Mouse (Mus musculus): ENCODE results near the gene Olfr982. TPM values are rescaled to one million over a fixed set of nuclear protein-coding genes. Genes with fewer than 3 reads are reported as not detected.

The Olfr982 gene
- polyA plus RNA-seq (2012; ENCODE audit: low replicate concordance), result not detected in 2 replicates

GRCm38 (mm10) chr9:40073529-40073928, at the start of gene Olfr982:
Olfr982 (plus strand) TSS chr9:40073829.

DNA sequence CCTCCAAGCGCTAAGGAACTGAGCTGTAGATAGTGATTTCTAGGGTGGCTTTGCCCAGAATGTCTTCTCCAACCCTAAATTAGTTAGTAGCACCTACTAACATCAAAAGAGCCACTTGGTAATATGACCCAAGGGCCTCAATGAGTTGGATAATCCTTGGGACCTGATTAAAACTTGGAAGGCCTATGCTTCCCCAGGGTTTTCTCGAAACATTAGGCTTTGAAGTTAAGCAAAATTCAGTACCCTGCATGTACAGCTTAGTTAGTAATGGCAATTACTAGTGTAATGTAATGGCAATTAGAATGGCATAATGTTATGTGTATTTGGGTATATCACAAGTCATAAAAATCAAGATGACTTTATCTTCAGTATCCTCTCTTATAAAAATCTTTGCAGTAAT, 19.9 kb downstream of the Olfr982 start, which contains the start of gene Olfr983:
Olfr983 (minus strand) TSS at position 101 of the 400 bp plus-strand sequence.

DNA sequence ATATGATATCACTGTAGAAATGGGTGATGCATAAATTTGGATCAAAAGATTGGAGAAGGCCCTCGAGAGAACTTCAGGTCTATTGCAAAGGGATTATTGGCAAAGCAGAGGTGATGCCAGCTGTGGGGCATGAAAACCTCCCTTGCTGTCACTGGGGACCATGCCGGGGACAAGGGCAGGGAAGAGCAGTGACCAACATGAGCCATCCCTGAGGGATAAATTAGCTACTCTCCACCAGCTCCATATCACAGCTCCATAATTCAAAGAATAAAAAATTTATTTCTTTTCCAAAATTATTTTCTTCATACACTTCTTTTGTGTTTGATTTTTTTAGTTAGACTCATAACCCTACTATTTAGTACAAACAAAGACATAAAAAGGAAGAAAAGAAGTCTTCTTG, 40.5 kb downstream of the Olfr982 start, which contains the start of gene Olfr984:
Olfr984 (minus strand) TSS at position 101 of the 400 bp plus-strand sequence.

Other genes starting within 250 kb of the Olfr982 start
- gene Olfr971, start 237.0 kb upstream of the Olfr982 start, polyA plus RNA-seq (2012; ENCODE audit: low replicate concordance), result not detected in 2 replicates
- gene Olfr972, start 207.4 kb upstream of the Olfr982 start, polyA plus RNA-seq (2012; ENCODE audit: low replicate concordance), result not detected in 2 replicates
- gene Olfr229, start 166.5 kb upstream of the Olfr982 start, polyA plus RNA-seq (2012; ENCODE audit: low replicate concordance), result not detected in 2 replicates
- not detected in 2 replicates for gene Olfr974, start 136.3 kb upstream of the Olfr982 start, polyA plus RNA-seq (2012; ENCODE audit: low replicate concordance)
- gene Olfr975, start 121.8 kb upstream of the Olfr982 start, polyA plus RNA-seq (2012; ENCODE audit: low replicate concordance), result 0.05 TPM in 1 of 2 replicates, not detected in the other
- not detected in 2 replicates for gene Olfr976, start 112.7 kb upstream of the Olfr982 start, polyA plus RNA-seq (2012; ENCODE audit: low replicate concordance)
- not detected in 2 replicates for gene Olfr978, start 81.7 kb upstream of the Olfr982 start, polyA plus RNA-seq (2012; ENCODE audit: low replicate concordance)
- not detected in 2 replicates for gene Olfr979, start 70.4 kb upstream of the Olfr982 start, polyA plus RNA-seq (2012; ENCODE audit: low replicate concordance)
- not detected in 2 replicates for gene Olfr980, start 64.2 kb upstream of the Olfr982 start, polyA plus RNA-seq (2012; ENCODE audit: low replicate concordance)
- not detected in 2 replicates for gene Olfr981, start 52.4 kb upstream of the Olfr982 start, polyA plus RNA-seq (2012; ENCODE audit: low replicate concordance)
- gene Olfr983, start 19.8 kb downstream of the Olfr982 start, polyA plus RNA-seq (2012; ENCODE audit: low replicate concordance), result not detected in 2 replicates
- not detected in 2 replicates for gene Olfr984, start 40.4 kb downstream of the Olfr982 start, polyA plus RNA-seq (2012; ENCODE audit: low replicate concordance)
- not detected in 2 replicates for gene Olfr985, start 56.4 kb downstream of the Olfr982 start, polyA plus RNA-seq (2012; ENCODE audit: low replicate concordance)
- not detected in 2 replicates for gene Tmem225, start 74.3 kb downstream of the Olfr982 start, polyA plus RNA-seq (2012; ENCODE audit: low replicate concordance)
- not detected in 2 replicates for gene Olfr986, start 107.1 kb downstream of the Olfr982 start, polyA plus RNA-seq (2012; ENCODE audit: low replicate concordance)
- 0.52 and 1.1 TPM in 2 replicates for gene Zfp202, start 118.5 kb downstream of the Olfr982 start, polyA plus RNA-seq (2012; ENCODE audit: low replicate concordance)
- not detected in 2 replicates for gene Scn3b, start 195.4 kb downstream of the Olfr982 start, polyA plus RNA-seq (2012; ENCODE audit: low replicate concordance)